Mouse (Mus musculus) brain, embryonic 14.5 days (tissue): ENCODE measurements around the gene Sstr3.

Source experiments
- CTCF ChIP-seq: fragments of 200-500 bp; IDR thresholded peaks from 2 replicates; pipeline ENCODE4 v1.5.1; 2012; ENCODE audit warnings: inconsistent platforms, mild to moderate bottlenecking, moderate library complexity, borderline replicate concordance; ENCODE audit not compliant: insufficient read depth, insufficient read length; ENCODE audit errors: extremely low read depth
- POLR2A ChIP-seq: fragments of 200-500 bp; IDR thresholded peaks from 2 replicates; pipeline ENCODE4 v1.6.1; 2012; ENCODE audit warnings: mild to moderate bottlenecking, inconsistent platforms, borderline replicate concordance; ENCODE audit not compliant: poor library complexity, insufficient read depth, insufficient read length, severe bottlenecking; ENCODE audit errors: extremely low read depth

GRCm38 (mm10) chr15:78489248-78489647 is 55.2 kb downstream of the Sstr3 start:
- TF ChIP-seq POLR2A (no peak), CTCF (no peak)
